Mouse (Mus musculus) MEL (cell line): ENCODE data around the gene B3galt5.

ENCODE experiments used
- CTCF ChIP-seq, 3 experiments: IDR thresholded peaks in 2 of 3; conservative IDR thresholded peaks in 1 of 3; 2 replicates each; pipeline ENCODE4 v1.5.1; 2011 to 2012; ENCODE audit warnings: low read length in 3 of 3, low read depth in 2 of 3, mild to moderate bottlenecking in 2 of 3, improper control_type of control experiment in 1 of 3, inconsistent platforms in 1 of 3, mixed read lengths in 1 of 3, moderate library complexity in 1 of 3; ENCODE audit not compliant: control insufficient read depth in 1 of 3, insufficient read depth in 1 of 3, poor library complexity in 1 of 3, severe bottlenecking in 1 of 3
- EP300 ChIP-seq, 2 experiments: IDR thresholded peaks; 2 replicates each; pipeline ENCODE4 v1.6.1; 2011; ENCODE audit warnings: improper control_type of control experiment in 2 of 2, low read length in 2 of 2, low read depth in 1 of 2, mild to moderate bottlenecking in 1 of 2
- GABPA ChIP-seq: IDR thresholded peaks from 2 replicates; pipeline ENCODE4 v1.6.1; 2012; ENCODE audit warnings: low read depth, mild to moderate bottlenecking, inconsistent platforms, low read length, improper control_type of control experiment, moderate library complexity
- GATA1 ChIP-seq: IDR thresholded peaks from 2 replicates; pipeline ENCODE4 v1.6.1; 2011; ENCODE audit warnings: low read depth, low read length, improper control_type of control experiment
- MAFK ChIP-seq: IDR thresholded peaks from 2 replicates; pipeline ENCODE4 v1.6.1; 2011; ENCODE audit warnings: low read depth, mild to moderate bottlenecking, low read length, improper control_type of control experiment, borderline replicate concordance
- POLR2A ChIP-seq, 2 experiments: IDR thresholded peaks; 2 replicates each; pipeline ENCODE4 v1.6.1; 2011 to 2012; ENCODE audit warnings: low read length in 2 of 2, mild to moderate bottlenecking in 2 of 2, control low read depth in 1 of 2, improper control_type of control experiment in 1 of 2, low read depth in 1 of 2, moderate library complexity in 1 of 2; ENCODE audit not compliant: control insufficient read depth in 1 of 2, insufficient read depth in 1 of 2, poor library complexity in 1 of 2
- POLR2AphosphoS5 ChIP-seq: IDR thresholded peaks from 2 replicates; pipeline ENCODE4 v1.6.1; 2012; ENCODE audit warnings: low read depth, borderline replicate concordance, mild to moderate bottlenecking, inconsistent platforms, low read length, moderate library complexity, mixed read lengths
- SMC3 ChIP-seq: IDR thresholded peaks from 2 replicates; pipeline ENCODE4 v1.6.1; 2011; ENCODE audit warnings: low read depth, low read length, improper control_type of control experiment
- TAL1 ChIP-seq: IDR thresholded peaks from 2 replicates; pipeline ENCODE4 v1.6.1; 2012; ENCODE audit warnings: mild to moderate bottlenecking, inconsistent platforms, low read length, moderate library complexity, mixed read lengths
- UBTF ChIP-seq: IDR thresholded peaks from 2 replicates; pipeline ENCODE4 v1.6.1; 2012; ENCODE audit warnings: low read depth, mild to moderate bottlenecking, inconsistent platforms, low read length, improper control_type of control experiment, moderate library complexity, borderline replicate concordance; ENCODE audit not compliant: insufficient read depth
- USF2 ChIP-seq, 2 experiments: IDR thresholded peaks; 2 replicates each; pipeline ENCODE4 v1.6.1; 2011 to 2012; ENCODE audit warnings: improper control_type of control experiment in 2 of 2, low read length in 2 of 2, borderline replicate concordance in 1 of 2, inconsistent platforms in 1 of 2, low read depth in 1 of 2, mild to moderate bottlenecking in 1 of 2; ENCODE audit not compliant: insufficient read depth in 1 of 2
- ZNF384 ChIP-seq: IDR thresholded peaks from 2 replicates; pipeline ENCODE4 v1.6.1; 2012; ENCODE audit warnings: low read depth, mild to moderate bottlenecking, inconsistent platforms, low read length, improper control_type of control experiment

DNA sequence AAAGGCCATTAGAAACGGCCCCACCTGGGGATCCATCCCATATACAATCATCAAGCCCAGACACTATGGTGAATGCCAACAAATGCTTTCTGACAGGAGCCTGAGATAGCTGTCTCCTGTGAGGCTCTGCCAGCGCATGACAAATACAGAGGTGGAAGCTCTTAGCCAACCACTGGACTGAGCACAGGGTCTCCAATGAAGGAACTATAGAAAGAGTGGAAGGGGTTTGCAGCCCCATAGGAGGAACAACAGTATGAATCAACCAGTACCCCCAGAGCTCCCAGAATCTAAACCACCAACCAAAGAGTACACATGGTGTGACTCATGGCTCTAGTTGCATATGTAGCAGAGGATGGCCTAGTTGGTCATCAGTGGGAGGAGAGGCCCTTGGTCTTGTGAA is 36.1 kb downstream of the B3galt5 start:
- no peak for TF ChIP-seq POLR2A (IDR thresholded peaks at IDR 0.05; ENCODE audit: control insufficient read depth in 1 of 2, insufficient read depth in 1 of 2, low read depth in 1 of 2, low read length in 2 of 2, poor library complexity in 1 of 2)
- no peak for TF ChIP-seq SMC3
- TF ChIP-seq GABPA: no peak
- TF ChIP-seq POLR2AphosphoS5: no peak
- no peak for TF ChIP-seq CTCF (IDR thresholded peaks at IDR 0.05 in 2 of 3, conservative IDR thresholded peaks at IDR 0.05 in 1 of 3; ENCODE audit: control insufficient read depth in 1 of 3, insufficient read depth in 1 of 3, low read depth in 2 of 3, low read length in 3 of 3, poor library complexity in 1 of 3, severe bottlenecking in 1 of 3)
- TF ChIP-seq UBTF: no peak
- no peak for TF ChIP-seq TAL1
- TF ChIP-seq GATA1: no peak
- no peak for TF ChIP-seq USF2 (IDR thresholded peaks at IDR 0.05; ENCODE audit: borderline replicate concordance in 1 of 2, insufficient read depth in 1 of 2, low read depth in 1 of 2, low read length in 2 of 2)
- no peak for TF ChIP-seq EP300 (IDR thresholded peaks at IDR 0.05; ENCODE audit: low read depth in 1 of 2, low read length in 2 of 2)
- no peak for TF ChIP-seq ZNF384
- TF ChIP-seq MAFK: no peak
